Mouse (Mus musculus): ENCODE measurements at regions not wholly inside any gene's neighbourhood (a gene's known extent, or its start where the extent isn't known, plus 50 kb on each side); places are given as distances from the start of the nearest gene placed in this dataset.
"Not testable (repeated sequence)": the region's sequence is repeated elsewhere in the genome, so short reads cannot be mapped to it uniquely, and the experiment has no call there.

DNA sequence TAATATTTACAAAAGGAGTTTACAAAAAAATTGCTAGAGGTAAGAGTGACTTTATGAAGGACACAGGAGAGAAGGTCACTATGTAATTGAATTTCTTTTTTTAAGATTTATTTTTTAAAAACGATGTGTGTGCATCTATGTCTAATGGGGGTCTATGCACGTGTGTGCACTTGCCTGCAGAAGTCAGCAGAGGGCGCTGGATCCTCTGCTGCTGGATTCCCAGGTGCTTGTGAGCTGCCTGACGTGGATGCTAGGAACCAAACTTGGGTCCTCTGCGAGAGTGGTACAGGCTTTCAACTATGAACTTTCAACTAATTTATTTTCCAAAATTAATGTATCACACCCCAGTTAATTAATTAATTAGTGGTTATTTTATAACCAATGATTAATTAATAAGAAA, 85.0 kb downstream of the Glrx3 start:
- DNase-seq (ENCODE audit: low spot score in 2 of 2): no peak

GRCm38 (mm10) chr7:137533476-137533875, 96.1 kb downstream of the Glrx3 start:
- DNase-seq (ENCODE audit: low spot score in 2 of 2): no peak

GRCm38 (mm10) chr7:137549991-137550390, 112.6 kb downstream of the Glrx3 start:
- DNase-seq (ENCODE audit: low spot score in 2 of 2): peak in 1 of 2 experiments; percentile 30

DNA sequence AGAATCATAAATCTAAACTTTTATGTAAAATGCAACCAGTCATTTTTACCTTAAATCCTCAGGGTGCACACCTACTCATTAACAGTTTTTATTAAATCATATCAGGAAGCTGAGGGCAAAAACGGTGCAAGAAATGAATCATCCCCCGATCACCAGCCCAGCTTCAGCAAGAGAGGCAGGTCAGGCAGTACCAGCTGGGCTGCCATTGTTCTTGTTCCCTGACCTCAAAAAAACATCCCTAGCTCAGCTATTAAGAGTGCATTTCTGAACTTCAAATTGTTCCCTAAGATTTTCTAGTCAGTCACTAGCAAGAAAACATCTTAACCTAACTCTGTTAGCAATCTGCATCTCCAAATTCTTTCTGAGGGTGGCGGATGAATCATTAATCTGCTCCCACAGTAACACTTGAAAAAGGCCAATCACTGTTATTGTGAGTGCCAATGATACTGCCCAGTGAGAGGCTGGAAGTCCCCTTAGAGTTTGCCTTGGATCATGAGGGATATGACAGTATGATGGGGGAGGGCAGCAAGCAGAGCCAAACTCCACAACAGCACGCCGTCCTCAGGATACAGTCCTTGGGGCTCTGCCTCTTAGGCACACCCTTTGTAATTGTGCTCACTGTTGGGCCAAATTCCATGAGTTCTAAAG, 115.3 kb downstream of the Glrx3 start:
- no peak for DNase-seq (ENCODE audit: low spot score in 2 of 2)

- DNase-seq (ENCODE audit: low spot score in 2 of 2): no peak
Measured at GRCm38 (mm10) chr7:137555481-137555880, 118.1 kb downstream of the Glrx3 start.

DNA sequence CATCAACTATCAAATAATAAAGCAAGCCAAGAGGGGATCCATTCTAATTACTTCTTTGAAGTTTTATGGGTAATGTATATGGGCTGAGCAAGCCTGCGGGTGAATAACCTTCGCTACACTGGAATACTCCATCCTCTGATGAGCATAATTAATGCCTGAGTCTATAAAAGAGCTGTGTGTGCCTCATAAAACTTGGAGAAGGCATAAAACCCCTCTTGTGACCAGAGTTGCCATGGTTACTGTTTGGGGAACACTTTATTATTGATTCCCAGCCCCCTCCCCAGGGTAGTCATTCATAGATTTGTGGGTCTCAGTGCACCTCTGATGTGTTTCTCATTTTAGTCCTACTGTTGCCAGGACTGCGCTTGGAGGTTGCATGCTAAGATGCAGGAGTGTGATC, 120.0 kb downstream of the Glrx3 start:
- DNase-seq (ENCODE audit: low spot score in 2 of 2): no peak

GRCm38 (mm10) chr7:137558871-137559270, 121.5 kb downstream of the Glrx3 start:
- DNase-seq (ENCODE audit: low spot score in 2 of 2): peak; percentile 42 to 81

- DNase-seq (ENCODE audit: low spot score in 2 of 2): no peak
Measured at GRCm38 (mm10) chr7:137570199-137570598, 132.8 kb downstream of the Glrx3 start.

- no peak for DNase-seq (ENCODE audit: low spot score in 2 of 2)
Measured at GRCm38 (mm10) chr7:137575491-137575890, 138.1 kb downstream of the Glrx3 start.

DNA sequence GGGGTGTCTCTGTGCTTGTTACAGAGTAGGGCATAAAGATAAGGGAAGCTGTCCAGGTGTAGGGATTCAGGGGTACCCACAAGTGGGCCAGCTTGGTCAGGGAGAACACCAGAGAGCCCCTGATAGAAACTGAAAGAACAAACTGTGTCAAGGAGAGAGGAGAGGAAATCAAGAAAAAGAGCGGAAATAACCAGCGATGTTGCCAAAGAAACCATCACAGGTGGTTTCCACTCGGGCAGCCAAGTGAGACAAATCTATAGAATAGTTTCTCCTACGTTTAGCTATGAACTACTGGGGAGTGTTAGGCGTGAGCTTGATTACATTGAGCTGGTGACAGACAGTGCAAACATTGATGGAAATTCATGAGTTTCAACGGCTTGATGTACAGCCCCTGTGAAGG, 138.8 kb downstream of the Glrx3 start:
- no peak for DNase-seq (ENCODE audit: low spot score in 2 of 2)

- no peak for DNase-seq (ENCODE audit: low spot score in 2 of 2)
Measured at GRCm38 (mm10) chr7:137583556-137583955, 146.1 kb downstream of the Glrx3 start.

- DNase-seq (ENCODE audit: low spot score in 2 of 2): not testable (repeated sequence)
Measured at GRCm38 (mm10) chr7:137584916-137585315, 147.5 kb downstream of the Glrx3 start.

DNA sequence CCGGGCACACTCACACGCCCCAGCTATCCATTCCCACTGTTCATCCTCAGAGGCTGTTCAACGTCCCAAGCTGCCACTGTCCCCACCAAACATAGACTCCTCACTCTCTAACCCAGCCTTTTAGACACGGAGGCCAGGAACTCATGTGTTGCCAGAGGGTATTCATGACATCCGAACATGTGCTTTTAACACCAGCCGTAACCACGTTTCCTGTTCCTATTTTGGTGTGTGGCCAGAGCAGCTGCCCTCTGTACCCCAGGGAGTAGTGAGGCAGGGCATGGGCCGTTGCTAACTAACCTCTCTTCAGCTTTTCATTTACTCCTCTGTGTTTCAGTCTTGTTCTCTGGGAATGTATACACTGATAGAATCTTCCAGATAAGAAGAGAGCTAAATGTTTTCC, 156.2 kb downstream of the Glrx3 start:
- no peak for DNase-seq (ENCODE audit: low spot score in 2 of 2)

GRCm38 (mm10) chr7:137595567-137595966, 158.2 kb downstream of the Glrx3 start:
- no peak for DNase-seq (ENCODE audit: low spot score in 2 of 2)

GRCm38 (mm10) chr7:137596161-137596560, 158.7 kb downstream of the Glrx3 start:
- DNase-seq (ENCODE audit: low spot score in 2 of 2): no peak

DNA sequence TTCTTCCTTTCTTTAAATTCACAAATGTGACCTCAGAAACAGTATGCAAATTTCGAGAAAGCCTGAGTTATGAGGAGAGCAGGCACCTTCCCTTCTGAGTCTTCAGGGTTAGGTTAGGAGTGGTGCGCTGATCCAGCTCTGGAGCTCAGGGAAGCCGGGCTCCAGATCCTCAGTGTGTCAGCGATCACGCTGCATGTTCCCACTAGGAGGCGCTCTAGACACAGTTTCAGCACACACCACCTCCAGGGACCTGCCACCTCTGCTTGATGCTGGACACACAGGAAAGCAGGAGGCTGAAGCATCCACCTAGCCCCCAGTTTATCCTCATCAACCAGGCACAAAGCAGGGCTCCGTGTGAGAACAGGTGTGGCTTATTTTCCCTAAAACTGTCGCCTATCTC, 165.6 kb downstream of the Glrx3 start:
- DNase-seq (ENCODE audit: low spot score in 2 of 2): peak; percentile 79 to 85

- no peak for DNase-seq (ENCODE audit: low spot score in 2 of 2)
Measured at GRCm38 (mm10) chr7:137609752-137610151, 172.3 kb downstream of the Glrx3 start.

GRCm38 (mm10) chr7:137611363-137611762, 173.9 kb downstream of the Glrx3 start:
- DNase-seq (ENCODE audit: low spot score in 2 of 2): no peak

GRCm38 (mm10) chr7:137611891-137612522, 174.6 kb downstream of the Glrx3 start:
- DNase-seq (ENCODE audit: low spot score in 2 of 2): no peak

DNA sequence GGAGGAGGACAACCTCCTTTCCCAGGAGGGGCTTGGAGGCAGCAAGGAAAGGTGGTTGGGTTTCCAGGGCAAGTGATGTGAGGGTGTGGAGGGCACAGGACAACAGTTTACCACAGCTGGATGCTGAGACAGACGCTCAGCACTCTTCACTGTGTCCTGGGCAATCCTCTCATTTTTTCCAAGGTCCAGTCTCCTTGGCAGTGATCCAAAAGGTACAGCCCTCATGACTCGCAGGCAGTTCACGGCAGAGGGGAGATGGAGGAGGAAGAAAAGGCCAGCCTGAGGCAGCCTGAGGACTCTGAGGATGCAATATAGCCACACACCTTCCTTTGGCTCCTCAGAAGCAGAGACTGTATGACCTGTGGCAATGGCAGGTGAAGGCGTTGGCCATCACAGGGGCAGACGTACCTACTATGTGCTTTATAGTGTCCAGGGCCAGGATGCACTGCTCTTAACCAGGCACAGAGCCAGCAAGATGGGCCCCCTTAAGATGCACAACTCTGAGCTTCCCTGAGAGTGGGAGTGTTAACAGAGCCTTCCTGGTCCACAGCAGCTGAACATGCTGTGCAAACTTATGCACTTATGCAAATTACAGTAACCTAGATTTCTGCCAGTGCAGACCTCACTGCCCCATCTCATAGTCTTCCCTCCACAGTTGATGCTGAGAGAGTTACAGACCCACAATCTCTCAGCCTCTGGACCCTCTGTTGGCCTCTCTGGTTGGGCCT, 181.2 kb downstream of the Glrx3 start:
- DNase-seq (ENCODE audit: low spot score in 2 of 2): peak; percentile 9 to 15

- DNase-seq (ENCODE audit: low spot score in 2 of 2): no peak
Measured at GRCm38 (mm10) chr7:137619286-137619789, 181.9 kb downstream of the Glrx3 start.

GRCm38 (mm10) chr7:137628266-137628665, 190.9 kb downstream of the Glrx3 start:
- DNase-seq (ENCODE audit: low spot score in 2 of 2): no peak

DNA sequence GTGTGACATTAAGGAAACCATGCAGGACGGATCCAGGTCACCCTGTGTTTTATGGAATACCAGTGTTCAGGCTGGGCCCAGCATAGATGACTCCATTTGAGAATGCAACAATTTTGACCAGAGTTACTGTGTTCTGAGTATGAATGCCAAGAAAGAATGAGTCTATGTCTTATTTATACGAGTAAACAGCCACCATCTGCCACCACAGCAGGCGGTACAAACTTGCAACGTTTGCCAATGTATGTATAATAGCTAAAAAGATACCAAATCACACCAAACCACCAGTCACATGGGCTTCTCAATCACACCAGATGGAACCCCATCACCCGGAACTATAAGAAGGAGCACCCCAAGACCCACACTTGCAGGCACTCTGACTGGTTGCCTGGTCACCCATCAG, 192.1 kb downstream of the Glrx3 start:
- peak; percentile 16 to 52 for DNase-seq (ENCODE audit: low spot score in 2 of 2)

All from frontal cortex, postnatal 36 days (tissue).